Mouse (Mus musculus) heart, embryonic 13.5 days (tissue): ENCODE measurements around the gene Crp. TPM values are rescaled to one million over a fixed set of nuclear protein-coding genes. Genes with fewer than 3 reads are reported as not detected.

Experiments
- polyA plus RNA-seq: library from polyadenylated mRNA; unstranded; fragments of >200 nt; fragmentation: Nextera tagmentation; extraction: Ambion mirVana; gene quantifications from 2 replicates; pipeline ENCODE4 v1.2.1, GENCODE M21; 2015

The Crp gene
- polyA plus RNA-seq, 1 experiment from 2014 or later: 0.21 TPM

Other genes starting within 250 kb of the Crp start
- 1.2 and 1.3 TPM in 2 replicates for gene Slamf9, start 222.7 kb upstream of the Crp start, polyA plus RNA-seq
- 9.2 and 9.6 TPM in 2 replicates for gene Igsf9, start 216.3 kb upstream of the Crp start, polyA plus RNA-seq
- 312 and 327 TPM in 2 replicates for gene Tagln2, start 198.0 kb upstream of the Crp start, polyA plus RNA-seq
- 1.9 and 2.4 TPM in 2 replicates for gene Cfap45, start 177.3 kb upstream of the Crp start, polyA plus RNA-seq
- gene Vsig8, start 142.1 kb upstream of the Crp start, polyA plus RNA-seq: 0.15 and 0.25 TPM in 2 replicates
- not detected in 2 replicates for gene Slamf8, start 107.5 kb upstream of the Crp start, polyA plus RNA-seq
- not detected in 2 replicates for gene Fcrl6, start 95.5 kb upstream of the Crp start, polyA plus RNA-seq
- gene Dusp23, start 65.1 kb upstream of the Crp start, polyA plus RNA-seq: 10.4 and 10.9 TPM in 2 replicates
- gene Apcs, start 197.0 kb downstream of the Crp start, polyA plus RNA-seq: 0.36 TPM in 1 of 2 replicates, not detected in the other